Mouse (Mus musculus) liver, adult 2 months (tissue): ENCODE results near the gene Ninl.

Source experiments
- CTCF ChIP-seq: fragments of 200-500 bp; IDR thresholded peaks from 2 replicates; pipeline ENCODE4 v1.5.1; 2011; ENCODE audit warnings: low read depth, low read length, control low read depth
- POLR2A ChIP-seq: fragments of 200-500 bp; IDR thresholded peaks from 2 replicates; pipeline ENCODE4 v1.6.1; 2011; ENCODE audit warnings: low read length, control low read depth; ENCODE audit not compliant: insufficient read depth; ENCODE audit errors: extremely low read depth

DNA sequence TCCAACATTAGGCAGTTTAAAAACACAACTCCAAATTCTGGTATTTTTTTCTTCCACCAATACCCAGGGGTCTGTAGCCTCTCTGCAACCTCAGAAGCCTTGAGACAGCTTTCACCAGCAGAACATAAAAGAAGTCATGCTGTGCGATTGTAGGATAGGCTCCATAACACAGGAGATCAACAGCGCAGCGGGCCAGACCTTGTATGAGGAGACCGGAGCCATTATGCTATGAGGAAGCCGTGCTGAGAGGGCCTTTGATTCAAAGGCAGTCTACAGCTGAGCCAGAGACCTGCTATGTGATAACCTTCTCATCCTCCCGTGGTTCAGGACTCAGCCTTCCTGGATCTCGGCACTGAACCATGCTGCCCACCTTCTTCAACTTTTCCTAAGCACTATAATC lies 67.3 kb downstream of the Ninl start:
- TF ChIP-seq CTCF (no peak), POLR2A (no peak)
